Mouse (Mus musculus) limb, embryonic 12.5 days (tissue): ENCODE data around the gene Syne1. TPM values are rescaled to one million over a fixed set of nuclear protein-coding genes. Genes with fewer than 3 reads are reported as not detected.

Experiments
- ATAC-seq: fragments of 200-750 bp; cut with Nextera tagmentation; 2 replicates; pipeline ENCODE4 v1.8.0; 2017; ENCODE audit warnings: low read depth, moderate TSS enrichment; ENCODE audit not compliant: insufficient number of reproducible peaks, insufficient read depth, low FRiP score, low TSS enrichment
- H3K27ac ChIP-seq: fragments of 300-500 bp; sonication (generic); 2 replicates; pipeline ENCODE4 v1.5.1; 2016; ENCODE audit warnings: mild to moderate bottlenecking, moderate library complexity
- H3K27me3 ChIP-seq: fragments of 300-500 bp; sonication (generic); 2 replicates; pipeline ENCODE4 v1.6.1; 2016; ENCODE audit warnings: mild to moderate bottlenecking, moderate library complexity
- H3K36me3 ChIP-seq: fragments of 300-500 bp; sonication (generic); 2 replicates; pipeline ENCODE4 v1.6.1; 2016; ENCODE audit warnings: mild to moderate bottlenecking, moderate library complexity
- H3K4me1 ChIP-seq: fragments of 300-500 bp; sonication (generic); replicated peaks from 2 replicates; pipeline ENCODE4 v1.6.1; 2016
- H3K4me2 ChIP-seq: fragments of 300-500 bp; sonication (generic); 2 replicates; pipeline ENCODE4 v1.6.1; 2016; ENCODE audit warnings: mild to moderate bottlenecking, moderate library complexity
- H3K4me3 ChIP-seq: fragments of 300-500 bp; sonication (generic); replicated peaks from 2 replicates; pipeline ENCODE4 v1.5.1; 2016; ENCODE audit warnings: mild to moderate bottlenecking
- H3K9ac ChIP-seq: fragments of 300-500 bp; sonication (generic); replicated peaks from 2 replicates; pipeline ENCODE4 v1.6.1; 2016; ENCODE audit warnings: mild to moderate bottlenecking, moderate library complexity
- H3K9me3 ChIP-seq: fragments of 300-500 bp; sonication (generic); 2 replicates; pipeline ENCODE4 v1.6.1; 2016; ENCODE audit warnings: mild to moderate bottlenecking, moderate library complexity
- WGBS: fragments of 180-500 bp; shearing (Covaris S2); methylation state at CpG from one replicate; pipeline ENCODE4 v1.1.7; 2016; 5-methylcytosine and 5-hydroxymethylcytosine counted together
- polyA plus RNA-seq: library from polyadenylated mRNA; unstranded; fragments of >200 nt; fragmentation: Nextera tagmentation; extraction: Ambion mirVana; gene quantifications from 2 replicates; pipeline ENCODE4 v1.2.1, GENCODE M21; 2016

The Syne1 gene
- polyA plus RNA-seq, 1 experiment from 2014 or later = 4.6 TPM

- Histone ChIP-seq H3K4me2 (no peak overlapping the region), H3K27ac (no peak overlapping the region), H3K27me3 (no peaks in the 10 kb centered on the region), H3K9me3 (no peaks in the 10 kb centered on the region), H3K4me1 (peaks cover 4% of the 10 kb centered on the region; the same call in 1 of the 2 replicates), H3K4me3 (no peak overlapping the region), H3K36me3 (peaks cover 6% of the 10 kb centered on the region; the same call in 1 of the 2 replicates), H3K9ac (no peak overlapping the region)
- WGBS = 78% methylated on average over 3 of the region's 3 CpGs
- no peak for ATAC-seq
Observed at GRCm38 (mm10) chr10:5139246-5139931, 411.9 kb downstream of the Syne1 start.

- WGBS = 84% methylated on average over 3 of the region's 3 CpGs
- Histone ChIP-seq H3K36me3 (peaks cover 1% of the 10 kb centered on the region; the same call in 1 of the 2 replicates), H3K27me3 (no peaks in the 10 kb centered on the region), H3K27ac (no peak overlapping the region), H3K4me2 (no peak overlapping the region), H3K9me3 (no peaks in the 10 kb centered on the region), H3K9ac (no peak overlapping the region), H3K4me1 (no peaks in the 10 kb centered on the region), H3K4me3 (no peak overlapping the region)
- no peak for ATAC-seq
Observed at GRCm38 (mm10) chr10:5132050-5132449, 419.2 kb downstream of the Syne1 start.

- peaks cover 10% of the 10 kb centered on the region; the same call in 1 of the 2 replicates for H3K36me3 ChIP-seq
- H3K4me1 ChIP-seq = no peaks in the 10 kb centered on the region
- no peak for ATAC-seq
- H3K27ac ChIP-seq = no peak overlapping the region
- H3K9me3 ChIP-seq = no peaks in the 10 kb centered on the region
- no peaks in the 10 kb centered on the region for H3K27me3 ChIP-seq
- H3K9ac ChIP-seq = no peak overlapping the region
- H3K4me3 ChIP-seq = no peak overlapping the region
- WGBS = 62% methylated on average over 1 of the region's 1 CpGs
- no peak overlapping the region for H3K4me2 ChIP-seq
Observed at GRCm38 (mm10) chr10:5130495-5130894, 420.8 kb downstream of the Syne1 start.

- Histone ChIP-seq H3K9ac (no peak overlapping the region), H3K9me3 (no peaks in the 10 kb centered on the region), H3K27me3 (no peaks in the 10 kb centered on the region), H3K4me2 (no peak overlapping the region), H3K4me1 (no peaks in the 10 kb centered on the region), H3K27ac (no peak overlapping the region), H3K36me3 (peaks cover 14% of the 10 kb centered on the region), H3K4me3 (no peak overlapping the region)
- ATAC-seq = no peak
- WGBS = 96% methylated on average over 7 of the region's 7 CpGs
Observed at GRCm38 (mm10) chr10:5124757-5125156, 426.5 kb downstream of the Syne1 start.

GRCm38 (mm10) chr10:5116720-5117119 lies 434.6 kb downstream of the Syne1 start:
- no peak overlapping the region for H3K9ac ChIP-seq
- H3K4me1 ChIP-seq = no peaks in the 10 kb centered on the region
- ATAC-seq = no peak
- H3K27me3 ChIP-seq = no peaks in the 10 kb centered on the region
- H3K9me3 ChIP-seq = no peaks in the 10 kb centered on the region
- 92% methylated on average over 6 of the region's 6 CpGs for WGBS
- no peak overlapping the region for H3K4me2 ChIP-seq
- no peak overlapping the region for H3K27ac ChIP-seq
- peaks cover 17% of the 10 kb centered on the region for H3K36me3 ChIP-seq
- no peak overlapping the region for H3K4me3 ChIP-seq

- no peaks in the 10 kb centered on the region for H3K4me1 ChIP-seq
- no peak for ATAC-seq
- no peaks in the 10 kb centered on the region for H3K9me3 ChIP-seq
- H3K36me3 ChIP-seq = peaks cover 17% of the 10 kb centered on the region
- no peak overlapping the region for H3K4me3 ChIP-seq
- no peak overlapping the region for H3K27ac ChIP-seq
- H3K4me2 ChIP-seq = no peak overlapping the region
- no peak overlapping the region for H3K9ac ChIP-seq
- WGBS = 88% methylated on average over 5 of the region's 5 CpGs
- no peaks in the 10 kb centered on the region for H3K27me3 ChIP-seq
Observed at GRCm38 (mm10) chr10:5116155-5116554, 435.1 kb downstream of the Syne1 start.

- H3K9me3 ChIP-seq = no peaks in the 10 kb centered on the region
- no peak overlapping the region for H3K27ac ChIP-seq
- WGBS = 93% methylated on average over 5 of the region's 5 CpGs
- no peak overlapping the region for H3K4me3 ChIP-seq
- no peak overlapping the region for H3K4me2 ChIP-seq
- no peak for ATAC-seq
- H3K4me1 ChIP-seq = no peaks in the 10 kb centered on the region
- H3K9ac ChIP-seq = no peak overlapping the region
- peaks cover 27% of the 10 kb centered on the region for H3K36me3 ChIP-seq
- H3K27me3 ChIP-seq = no peaks in the 10 kb centered on the region
Observed at GRCm38 (mm10) chr10:5110773-5111172, 440.5 kb downstream of the Syne1 start.

GRCm38 (mm10) chr10:5097754-5098137 lies 453.5 kb downstream of the Syne1 start:
- Histone ChIP-seq H3K36me3 (peaks cover 5% of the 10 kb centered on the region; the same call in 1 of the 2 replicates), H3K27ac (no peak overlapping the region), H3K4me2 (no peak overlapping the region), H3K4me3 (no peak overlapping the region), H3K9ac (no peak overlapping the region), H3K27me3 (no peaks in the 10 kb centered on the region), H3K4me1 (no peaks in the 10 kb centered on the region), H3K9me3 (no peaks in the 10 kb centered on the region)
- WGBS = 67% methylated on average over 2 of the region's 2 CpGs
- no peak for ATAC-seq

- no peak for ATAC-seq
- no peaks in the 10 kb centered on the region for H3K27me3 ChIP-seq
- no peak overlapping the region for H3K9ac ChIP-seq
- no peak overlapping the region for H3K4me2 ChIP-seq
- no peaks in the 10 kb centered on the region for H3K4me1 ChIP-seq
- H3K4me3 ChIP-seq = no peak overlapping the region
- no peak overlapping the region for H3K27ac ChIP-seq
- no peaks in the 10 kb centered on the region for H3K9me3 ChIP-seq
- WGBS = 62% methylated on average over 10 of the region's 10 CpGs
- H3K36me3 ChIP-seq = peaks cover 5% of the 10 kb centered on the region; the same call in 1 of the 2 replicates
Observed at GRCm38 (mm10) chr10:5096996-5097753, 454.1 kb downstream of the Syne1 start.

GRCm38 (mm10) chr10:5089133-5089532 lies 462.1 kb downstream of the Syne1 start:
- Histone ChIP-seq H3K4me2 (no peak overlapping the region), H3K27me3 (no peaks in the 10 kb centered on the region), H3K4me1 (no peaks in the 10 kb centered on the region; the same call in 1 of the 2 replicates), H3K36me3 (no peaks in the 10 kb centered on the region), H3K9ac (no peak overlapping the region), H3K27ac (no peak overlapping the region), H3K9me3 (no peaks in the 10 kb centered on the region), H3K4me3 (no peak overlapping the region)
- no peak for ATAC-seq
- 90% methylated on average over 4 of the region's 4 CpGs for WGBS

- H3K4me3 ChIP-seq = no peak overlapping the region
- H3K27me3 ChIP-seq = no peaks in the 10 kb centered on the region
- H3K4me1 ChIP-seq = no peaks in the 10 kb centered on the region; the same call in 1 of the 2 replicates
- no peak overlapping the region for H3K9ac ChIP-seq
- H3K9me3 ChIP-seq = no peaks in the 10 kb centered on the region
- H3K4me2 ChIP-seq = no peak overlapping the region
- no peak for ATAC-seq
- no peaks in the 10 kb centered on the region for H3K36me3 ChIP-seq
- no peak overlapping the region for H3K27ac ChIP-seq
- WGBS = 75% methylated on average over 7 of the region's 7 CpGs
Observed at GRCm38 (mm10) chr10:5087336-5087735, 463.9 kb downstream of the Syne1 start.
